In genomic region chr5:43233316-43234181, GRCm38 (mm10) we compare ENCODE assay signal across 8 mouse cellular contexts. TPM values are rescaled to one million over a fixed set of nuclear protein-coding genes. Genes with fewer than 3 reads are reported as not detected.
A peak's percentile ranks its signal among the peaks of the same experiment; 100 is the strongest.
DNase-seq lines count a peak whose midpoint lies in the region; ATAC-seq and TF ChIP-seq lines count a peak whose summit lies in the region.

No protein-coding gene starts in this region.

- H3K4me3 ChIP-seq in MEL (ENCODE audit: control insufficient read depth in 1 of 2, insufficient read depth in 1 of 2, low read depth in 2 of 2, low read length in 2 of 2): peak overlapping the region; percentile 62 to 96
- peak overlapping the region; percentile 96 for H3K4me3 ChIP-seq in forebrain, postnatal 0 days (ENCODE audit: low read depth, low read length)
- H3K4me3 ChIP-seq in lung, embryonic 16.5 days (ENCODE audit: low read length): peak overlapping the region; percentile 95

- TF ChIP-seq POLR2A in MEL (IDR thresholded peaks at IDR 0.05; ENCODE audit: control insufficient read depth in 1 of 2, insufficient read depth in 1 of 2, low read depth in 1 of 2, low read length in 2 of 2, poor library complexity in 1 of 2): no peak; a peak in 1 of 4 replicates

- DNase-seq in MEL (ENCODE audit: low read depth, low spot score): peak; percentile 91
- peak; percentile 78 for DNase-seq in cerebellum, adult 8-10 months
- peak; percentile 79 for DNase-seq in forebrain, postnatal 0 days
- DNase-seq in heart, postnatal 4 days: peak; percentile 79
- peak; percentile 93 for DNase-seq in layer of hippocampus, adult 9-11 months
- DNase-seq in ovary, postnatal 10 days (ENCODE audit: low spot score): peak; percentile 68
- DNase-seq in thymus, postnatal 0 days (ENCODE audit: low spot score): peak; percentile 77

- peaks cover 21% of the 10 kb centered on the region for H3K79me2 ChIP-seq in MEL (ENCODE audit: control insufficient read depth, insufficient read depth, low read length, poor library complexity)

- H3K36me3 ChIP-seq in MEL (ENCODE audit: control insufficient read depth in 1 of 2, insufficient read depth in 2 of 2, low read length in 2 of 2): peaks cover 0 to 14% of the 10 kb centered on the region in 2 experiments; a peak in 2 of 4 replicates
- no peaks in the 10 kb centered on the region for H3K36me3 ChIP-seq in forebrain, postnatal 0 days (ENCODE audit: insufficient read depth)
- no peaks in the 10 kb centered on the region for H3K36me3 ChIP-seq in lung, embryonic 16.5 days (ENCODE audit: control insufficient read depth, insufficient read depth, low read length)

- TF ChIP-seq CTCF in MEL (IDR thresholded peaks at IDR 0.05 in 2 of 3, conservative IDR thresholded peaks at IDR 0.05 in 1 of 3; ENCODE audit: control insufficient read depth in 1 of 3, insufficient read depth in 1 of 3, low read depth in 2 of 3, low read length in 3 of 3, poor library complexity in 1 of 3, severe bottlenecking in 1 of 3): no peak
- TF ChIP-seq CTCF in forebrain, postnatal 0 days (IDR thresholded peaks at IDR 0.05; ENCODE audit: low read depth): no peak; the same call in 1 of the 2 replicates

- no peak for TF ChIP-seq RAD21 in MEL (IDR thresholded peaks at IDR 0.05; ENCODE audit: low read depth, low read length)

- no peaks in the 10 kb centered on the region for H3K27me3 ChIP-seq in MEL (ENCODE audit: control insufficient read depth in 1 of 2, insufficient read depth in 2 of 2, low read length in 2 of 2)
- H3K27me3 ChIP-seq in forebrain, postnatal 0 days (ENCODE audit: insufficient read depth, low read length): peaks cover 4% of the 10 kb centered on the region; the same call in 1 of the 2 replicates
- H3K27me3 ChIP-seq in lung, embryonic 16.5 days (ENCODE audit: control insufficient read depth, insufficient read depth, low read depth, low read length): no peaks in the 10 kb centered on the region

- peak overlapping the region; percentile 84 for H3K27ac ChIP-seq in MEL (ENCODE audit: control insufficient read depth, low read depth, low read length)
- H3K27ac ChIP-seq in forebrain, postnatal 0 days (ENCODE audit: low read depth, low read length): peak overlapping the region; percentile 99
- H3K27ac ChIP-seq in lung, embryonic 16.5 days (ENCODE audit: low read length): peak overlapping the region; percentile 97

- peaks cover 5 to 16% of the 10 kb centered on the region in 2 experiments; a peak in 3 of 4 replicates for H3K4me1 ChIP-seq in MEL (ENCODE audit: control insufficient read depth in 1 of 2, insufficient read depth in 2 of 2, low read length in 2 of 2)
- H3K4me1 ChIP-seq in forebrain, postnatal 0 days (ENCODE audit: insufficient read depth): 0 out of 2 replicates have a peak, but pooled peaks cover 3% of the 10 kb centered on the region
- H3K4me1 ChIP-seq in lung, embryonic 16.5 days (replicated peaks; ENCODE audit: control insufficient read depth, insufficient read depth, low read length): peaks cover 8% of the 10 kb centered on the region; the same call in 1 of the 2 replicates

- H3K9ac ChIP-seq in MEL (ENCODE audit: control insufficient read depth, low read depth, low read length, poor library complexity, severe bottlenecking): peak overlapping the region; percentile 83
- H3K9ac ChIP-seq in forebrain, postnatal 0 days: peak overlapping the region; percentile 91
- peak overlapping the region; percentile 93 for H3K9ac ChIP-seq in lung, embryonic 16.5 days (ENCODE audit: low read length)

- TF ChIP-seq EP300 in MEL (IDR thresholded peaks at IDR 0.05; ENCODE audit: low read depth in 1 of 2, low read length in 2 of 2): peak in 1 of 2 experiments; percentile 20; a peak in 1 of 4 replicates

- 4% methylated on average over 74 of the region's 101 CpGs for WGBS in forebrain, postnatal 0 days
- WGBS in lung, embryonic 16.5 days: under 1% methylated on average over 78 of the region's 101 CpGs

- peak overlapping the region; percentile 83 for H3K4me2 ChIP-seq in forebrain, postnatal 0 days (ENCODE audit: low read depth)
- H3K4me2 ChIP-seq in lung, embryonic 16.5 days (ENCODE audit: low read depth, low read length): peak overlapping the region; percentile 95

- peak; percentile 59 for ATAC-seq in forebrain, postnatal 0 days
- peak; percentile 58 for ATAC-seq in lung, embryonic 16.5 days (ENCODE audit: low read depth)

- H3K9me3 ChIP-seq in MEL (replicated peaks; ENCODE audit: insufficient read depth, low read length): no peaks in the 10 kb centered on the region
- H3K9me3 ChIP-seq in forebrain, postnatal 0 days (ENCODE audit: low read length): no peaks in the 10 kb centered on the region
- no peaks in the 10 kb centered on the region for H3K9me3 ChIP-seq in lung, embryonic 16.5 days (ENCODE audit: control insufficient read depth, low read length)

TF ChIP-seq in MEL, 35 proteins besides CTCF, POLR2A, EP300 and RAD21:
- TF ChIP-seq MYC (IDR thresholded peaks at IDR 0.05; ENCODE audit: low read depth, low read length): no peak
- TF ChIP-seq POLR2AphosphoS2 (IDR thresholded peaks at IDR 0.05; ENCODE audit: low read length): no peak
- no peak for TF ChIP-seq ZMIZ1 (IDR thresholded peaks at IDR 0.05; ENCODE audit: low read depth, low read length)
- no peak for TF ChIP-seq USF2 (IDR thresholded peaks at IDR 0.05; ENCODE audit: borderline replicate concordance in 1 of 2, insufficient read depth in 1 of 2, low read depth in 1 of 2, low read length in 2 of 2)
- peak; percentile 54 for TF ChIP-seq MAX (IDR thresholded peaks at IDR 0.05; ENCODE audit: low read length)
- TF ChIP-seq ELF1 (IDR thresholded peaks at IDR 0.05; ENCODE audit: low read depth, low read length): no peak
- TF ChIP-seq GABPA (IDR thresholded peaks at IDR 0.05; ENCODE audit: low read depth, low read length): no peak
- no peak for TF ChIP-seq ZC3H11A (IDR thresholded peaks at IDR 0.05; ENCODE audit: low read depth, low read length)
- no peak for TF ChIP-seq MEF2A (IDR thresholded peaks at IDR 0.05; ENCODE audit: extremely low read depth, insufficient replicate concordance, low read depth, low read length, poor library complexity, severe bottlenecking)
- 0 out of 2 replicates have a peak, but pooled peaks have one; percentile 17 for TF ChIP-seq MAZ (IDR thresholded peaks at IDR 0.05; ENCODE audit: low read depth, low read length)
- TF ChIP-seq KAT2A (conservative IDR thresholded peaks at IDR 0.05; ENCODE audit: low read depth, low read length): no peak
- no peak for TF ChIP-seq NRF1 (IDR thresholded peaks at IDR 0.05; ENCODE audit: insufficient read depth, low read depth, low read length, poor library complexity, severe bottlenecking)
- 0 out of 2 replicates have a peak, but pooled peaks have one; percentile 26 for TF ChIP-seq CHD1 (IDR thresholded peaks at IDR 0.05; ENCODE audit: low read depth, low read length)
- no peak for TF ChIP-seq MYB (IDR thresholded peaks at IDR 0.05; ENCODE audit: low read depth, low read length)
- TF ChIP-seq ETS1 (IDR thresholded peaks at IDR 0.05; ENCODE audit: low read depth, low read length): peak; percentile 60
- TF ChIP-seq TBP (IDR thresholded peaks at IDR 0.05; ENCODE audit: low read depth, low read length): no peak
- no peak for TF ChIP-seq E2F4 (IDR thresholded peaks at IDR 0.05; ENCODE audit: borderline replicate concordance, low read depth, low read length)
- TF ChIP-seq BHLHE40 (IDR thresholded peaks at IDR 0.05; ENCODE audit: borderline replicate concordance, low read depth, low read length): peak; percentile 38; the same call in 1 of the 2 replicates
- TF ChIP-seq ZKSCAN1 (IDR thresholded peaks at IDR 0.05; ENCODE audit: low read depth, low read length): no peak
- no peak for TF ChIP-seq NELFE (IDR thresholded peaks at IDR 0.05; ENCODE audit: low read depth, low read length)
- no peak for TF ChIP-seq TAL1 (IDR thresholded peaks at IDR 0.05; ENCODE audit: low read length)
- no peak; the same call in 1 of the 2 replicates for TF ChIP-seq MAFK (IDR thresholded peaks at IDR 0.05; ENCODE audit: borderline replicate concordance, low read depth, low read length)
- no peak; the same call in 1 of the 2 replicates for TF ChIP-seq SMC3 (IDR thresholded peaks at IDR 0.05; ENCODE audit: low read depth, low read length)
- no peak for TF ChIP-seq USF1 (IDR thresholded peaks at IDR 0.05; ENCODE audit: low read depth, low read length)
- TF ChIP-seq JUND (IDR thresholded peaks at IDR 0.05; ENCODE audit: low read depth, low read length): no peak
- TF ChIP-seq HCFC1 (IDR thresholded peaks at IDR 0.05; ENCODE audit: low read depth, low read length): no peak
- no peak for TF ChIP-seq ZNF384 (IDR thresholded peaks at IDR 0.05; ENCODE audit: low read depth, low read length)
- TF ChIP-seq CHD2 (IDR thresholded peaks at IDR 0.05; ENCODE audit: low read length): no peak
- no peak; the same call in 1 of the 2 replicates for TF ChIP-seq SIN3A (IDR thresholded peaks at IDR 0.05; ENCODE audit: low read length)
- peak; percentile 26; the same call in 1 of the 2 replicates for TF ChIP-seq TCF12 (IDR thresholded peaks at IDR 0.05; ENCODE audit: low read depth, low read length)
- no peak for TF ChIP-seq GATA1 (IDR thresholded peaks at IDR 0.05; ENCODE audit: low read depth, low read length)
- no peak; the same call in 1 of the 2 replicates for TF ChIP-seq RCOR1 (IDR thresholded peaks at IDR 0.05; ENCODE audit: low read depth, low read length)
- peak; percentile 65 for TF ChIP-seq MXI1 (IDR thresholded peaks at IDR 0.05; ENCODE audit: low read depth, low read length)
- no peak; the same call in 1 of the 2 replicates for TF ChIP-seq POLR2AphosphoS5 (IDR thresholded peaks at IDR 0.05; ENCODE audit: borderline replicate concordance, low read depth, low read length)
- peak; percentile 99 for TF ChIP-seq UBTF (IDR thresholded peaks at IDR 0.05; ENCODE audit: borderline replicate concordance, insufficient read depth, low read depth, low read length)

RNA-seq across cellular contexts. Expression of gene Cpeb2, which starts 0.6 kb away (rescaled TPM):
- total RNA-seq in MEL (2012; rRNA removed): 0.69 and 0.82 TPM in 2 replicates
- polyA plus RNA-seq in MEL (2012; ENCODE audit: insufficient read depth in 1 of 2, insufficient read length in 2 of 2, low read depth in 1 of 2, low replicate concordance in 2 of 2, missing spikeins in 1 of 2): 1 to 10 TPM in 1 of 2 experiments, not detected in 1; 2.0 TPM
- 16.1 and 27.8 TPM in 2 replicates for total RNA-seq in forebrain, postnatal 0 days (2014; rRNA removed)
- polyA plus RNA-seq in forebrain, postnatal 0 days (2015; fragmentation: Nextera tagmentation; extraction: Ambion mirVana): 5.6 and 8.5 TPM in 2 replicates
- 10 to 100 TPM; 26.0 to 29.4 TPM for total RNA-seq in heart, postnatal 4 days (2021)
- polyA plus RNA-seq in lung, embryonic 16.5 days (2015; fragmentation: Nextera tagmentation; extraction: Ambion mirVana): 1.1 and 1.2 TPM in 2 replicates
- 0.62 and 0.90 TPM in 2 replicates for polyA plus RNA-seq in thymus, postnatal 0 days (2015; fragmentation: Nextera tagmentation; extraction: Ambion mirVana)

Comparison
In these comparisons a context has a peak if more than half of its experiments do, and no peak if none do; other contexts are left out.
1. Peak in every context shown above with its lines: DNase-seq, ATAC-seq, H3K4me3 ChIP-seq and H3K27ac ChIP-seq.